Mouse (Mus musculus): ENCODE results near the gene Brca2.

GRCm38 (mm10) chr5:150561376-150561775, 38.9 kb downstream of the Brca2 start:
- TF ChIP-seq CTCF (conservative IDR thresholded peaks at IDR 0.05; ENCODE audit: insufficient read depth, insufficient read length, low read depth, low read length) (no peak), POLR2A (IDR thresholded peaks at IDR 0.05; ENCODE audit: low read depth, low read length) (no peak)

All from kidney, adult 2 months (tissue).